Mouse (Mus musculus): ENCODE results near the gene Syt6. TPM values are rescaled to one million over a fixed set of nuclear protein-coding genes. Genes with fewer than 3 reads are reported as not detected.

Gene Syt6
- polyA plus RNA-seq (2016; fragmentation: Nextera tagmentation; extraction: Ambion mirVana), result 2.3 and 4.8 TPM in 2 replicates

GRCm38 (mm10) chr3:103575156-103575892 is at the start of gene Syt6:
Gene Syt6 (plus strand): TSS chr3:103575231.
- H3K27ac ChIP-seq (replicated peaks), result peak within 1 kb of the TSS; percentile 55
- H3K4me1 ChIP-seq, result peaks cover 52% of the 10 kb centered on the region
- H3K9me3 ChIP-seq, result no peaks in the 10 kb centered on the region
- DNase-seq (ENCODE audit: low spot score), result peak; percentile 52
- 2% methylated on average over 44 of the region's 44 CpGs for WGBS
- H3K4me3 ChIP-seq, result peak within 1 kb of the TSS; percentile 69
- H3K36me3 ChIP-seq (replicated peaks), result no peaks in the 10 kb centered on the region
- H3K27me3 ChIP-seq (replicated peaks; ENCODE audit: low read depth, poor library complexity, severe bottlenecking), result peaks cover 85% of the 10 kb centered on the region

DNA sequence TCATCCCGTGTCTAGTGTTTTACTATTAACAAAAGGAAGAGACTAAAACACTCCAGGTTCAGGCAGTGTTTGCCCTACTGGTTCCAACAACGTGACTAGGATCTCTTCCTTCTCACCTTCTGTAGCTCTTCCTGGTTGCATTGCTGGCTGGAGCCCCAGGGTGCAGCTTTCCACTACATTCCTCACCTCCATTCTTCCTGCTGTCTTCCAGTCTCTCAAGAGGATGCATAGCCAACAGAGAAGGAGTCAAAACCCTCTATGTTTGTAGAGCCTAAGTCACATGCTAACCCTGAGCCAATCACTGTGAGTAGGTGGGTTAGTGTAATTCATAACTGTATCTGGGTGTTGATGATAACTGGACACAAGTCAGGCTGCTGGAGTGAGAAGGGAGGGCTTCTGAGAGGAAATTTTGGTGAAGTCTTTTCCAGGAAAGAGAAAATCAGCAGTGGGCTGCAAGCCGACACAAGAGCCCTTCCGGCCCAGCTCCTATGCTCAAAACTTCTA is 48.8 kb upstream of the Syt6 start:
- Histone ChIP-seq H3K4me1 (peaks cover 7% of the 10 kb centered on the region; the same call in 1 of the 2 replicates), H3K27me3 (replicated peaks; ENCODE audit: low read depth, poor library complexity, severe bottlenecking) (no peaks in the 10 kb centered on the region), H3K27ac (replicated peaks) (no peak overlapping the region), H3K4me3 (no peak overlapping the region), H3K9me3 (no peaks in the 10 kb centered on the region), H3K36me3 (replicated peaks) (no peaks in the 10 kb centered on the region)
- 77% methylated on average over 4 of the region's 4 CpGs for WGBS
- no peak for DNase-seq (ENCODE audit: low spot score)

DNA sequence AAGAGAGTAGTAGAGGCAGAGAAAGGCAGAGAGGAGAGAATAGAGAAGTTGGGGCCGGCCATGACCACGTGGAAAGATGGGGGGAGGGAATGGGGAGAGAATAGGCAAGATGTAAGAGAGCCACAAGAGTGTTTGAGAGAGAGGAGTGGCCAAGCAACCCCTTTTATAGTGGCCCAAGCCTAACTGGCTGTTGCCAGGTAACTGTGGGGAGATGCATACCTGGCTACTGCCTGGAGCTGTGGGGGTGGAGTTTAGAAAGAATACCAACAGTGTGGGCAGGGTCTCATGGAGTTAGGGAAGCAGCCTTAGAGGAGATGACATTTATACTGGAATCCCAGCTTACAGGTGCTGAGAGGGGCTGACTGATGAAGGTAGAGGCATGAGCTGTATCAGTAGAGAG is 48.2 kb upstream of the Syt6 start:
- Histone ChIP-seq H3K9me3 (no peaks in the 10 kb centered on the region), H3K27me3 (replicated peaks; ENCODE audit: low read depth, poor library complexity, severe bottlenecking) (no peaks in the 10 kb centered on the region), H3K4me3 (no peak overlapping the region), H3K36me3 (replicated peaks) (no peaks in the 10 kb centered on the region), H3K27ac (replicated peaks) (no peak overlapping the region), H3K4me1 (peaks cover 7% of the 10 kb centered on the region; the same call in 1 of the 2 replicates)
- DNase-seq (ENCODE audit: low spot score), result no peak
- WGBS, result 23% methylated on average over 2 of the region's 2 CpGs

DNA sequence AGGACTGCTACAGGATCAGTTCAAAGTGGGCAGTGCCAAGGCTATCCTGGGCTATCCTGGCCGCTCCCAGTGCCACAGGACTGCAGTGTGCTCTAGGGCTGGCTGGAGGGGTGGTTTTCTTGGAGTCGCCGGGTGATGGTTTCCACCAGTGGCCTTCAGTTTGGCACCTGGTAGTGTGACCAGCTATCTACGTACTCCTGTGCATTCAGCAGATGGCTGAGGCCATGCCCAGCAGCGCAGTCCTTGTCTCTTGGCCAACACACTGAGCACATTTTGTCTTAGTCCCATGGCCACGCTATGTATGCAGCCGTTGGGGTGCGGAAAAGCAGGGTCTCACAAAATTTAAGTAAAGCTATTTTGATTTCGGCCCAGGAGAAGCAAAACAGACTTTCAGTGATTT is 41.0 kb upstream of the Syt6 start:
- 0 out of 2 replicates have a peak, but pooled peaks cover 3% of the 10 kb centered on the region for H3K27me3 ChIP-seq (replicated peaks; ENCODE audit: low read depth, poor library complexity, severe bottlenecking)
- no peak for DNase-seq (ENCODE audit: low spot score)
- no peaks in the 10 kb centered on the region for H3K36me3 ChIP-seq (replicated peaks)
- H3K4me3 ChIP-seq, result no peak overlapping the region
- H3K27ac ChIP-seq (replicated peaks), result no peak overlapping the region
- H3K4me1 ChIP-seq, result peaks cover 22% of the 10 kb centered on the region
- H3K9me3 ChIP-seq, result no peaks in the 10 kb centered on the region
- 94% methylated on average over 9 of the region's 9 CpGs for WGBS

DNA sequence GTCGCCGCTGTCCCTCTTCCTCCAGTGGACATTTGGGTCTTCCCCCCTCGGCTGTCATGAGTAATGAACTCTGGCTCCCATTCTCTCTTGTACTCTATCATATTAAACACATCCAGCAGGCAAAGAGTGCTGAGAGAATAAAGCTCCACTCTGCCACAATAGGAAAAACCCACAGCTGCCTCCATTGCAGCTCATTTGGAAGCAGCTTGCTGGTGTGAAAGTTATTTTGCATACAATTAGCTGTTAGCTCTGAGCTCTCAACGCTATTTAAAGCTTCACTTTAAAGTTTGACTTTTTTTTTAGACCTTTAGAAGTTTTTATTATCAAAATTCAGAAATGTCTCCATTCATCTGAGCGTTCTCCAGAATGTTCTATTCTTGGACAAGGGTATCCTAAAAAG is 39.8 kb upstream of the Syt6 start:
- 53% methylated on average over 5 of the region's 5 CpGs for WGBS
- 0 out of 2 replicates have a peak, but pooled peaks cover 3% of the 10 kb centered on the region for H3K27me3 ChIP-seq (replicated peaks; ENCODE audit: low read depth, poor library complexity, severe bottlenecking)
- no peak overlapping the region for H3K4me3 ChIP-seq
- H3K27ac ChIP-seq (replicated peaks), result no peak overlapping the region
- DNase-seq (ENCODE audit: low spot score), result no peak
- no peaks in the 10 kb centered on the region for H3K36me3 ChIP-seq (replicated peaks)
- peaks cover 30% of the 10 kb centered on the region for H3K4me1 ChIP-seq
- H3K9me3 ChIP-seq, result no peaks in the 10 kb centered on the region

- 0 out of 2 replicates have a peak, but pooled peaks cover 3% of the 10 kb centered on the region for H3K27me3 ChIP-seq (replicated peaks; ENCODE audit: low read depth, poor library complexity, severe bottlenecking)
- DNase-seq (ENCODE audit: low spot score), result no peak
- no peak overlapping the region for H3K4me3 ChIP-seq
- H3K27ac ChIP-seq (replicated peaks), result no peak overlapping the region
- peaks cover 26% of the 10 kb centered on the region for H3K4me1 ChIP-seq
- WGBS, result 74% methylated on average over 7 of the region's 7 CpGs
- no peaks in the 10 kb centered on the region for H3K9me3 ChIP-seq
- H3K36me3 ChIP-seq (replicated peaks), result no peaks in the 10 kb centered on the region
Measured at GRCm38 (mm10) chr3:103539148-103539547, 35.9 kb upstream of the Syt6 start.

- WGBS, result 69% methylated on average over 2 of the region's 2 CpGs
- no peak overlapping the region for H3K27ac ChIP-seq (replicated peaks)
- H3K4me3 ChIP-seq, result no peak overlapping the region
- DNase-seq (ENCODE audit: low spot score), result no peak
- peaks cover 5% of the 10 kb centered on the region; the same call in 1 of the 2 replicates for H3K4me1 ChIP-seq
- H3K27me3 ChIP-seq (replicated peaks; ENCODE audit: low read depth, poor library complexity, severe bottlenecking), result no peaks in the 10 kb centered on the region
- H3K9me3 ChIP-seq, result no peaks in the 10 kb centered on the region
- no peaks in the 10 kb centered on the region for H3K36me3 ChIP-seq (replicated peaks)
Measured at GRCm38 (mm10) chr3:103546166-103546565, 28.9 kb upstream of the Syt6 start.

DNA sequence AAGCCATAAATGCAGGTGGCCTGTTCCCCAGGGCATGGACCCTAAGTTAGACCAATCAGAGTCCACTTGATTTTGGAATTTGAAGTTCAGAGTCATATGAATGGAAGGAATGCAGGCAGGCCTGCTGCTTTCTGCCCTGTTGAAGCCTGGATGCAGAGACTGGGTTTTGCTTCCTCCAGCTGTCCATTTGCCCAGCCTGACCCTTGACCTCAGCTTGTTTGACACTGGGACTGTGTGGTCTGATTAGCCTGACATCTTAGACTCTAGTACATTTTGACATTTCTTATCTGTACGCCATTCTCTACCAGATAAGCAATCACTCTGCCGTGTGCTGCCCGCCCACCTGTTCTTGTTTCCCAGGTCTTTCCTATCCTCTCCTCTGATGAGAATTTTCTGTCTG is 28.4 kb upstream of the Syt6 start:
- Histone ChIP-seq H3K36me3 (replicated peaks) (no peaks in the 10 kb centered on the region), H3K27ac (replicated peaks) (no peak overlapping the region), H3K4me3 (no peak overlapping the region), H3K27me3 (replicated peaks; ENCODE audit: low read depth, poor library complexity, severe bottlenecking) (no peaks in the 10 kb centered on the region), H3K9me3 (no peaks in the 10 kb centered on the region), H3K4me1 (peaks cover 5% of the 10 kb centered on the region; the same call in 1 of the 2 replicates)
- DNase-seq (ENCODE audit: low spot score), result no peak
- WGBS, result 80% methylated on average over 3 of the region's 3 CpGs

GRCm38 (mm10) chr3:103550236-103550635 is 24.8 kb upstream of the Syt6 start:
- peaks cover 15% of the 10 kb centered on the region for H3K4me1 ChIP-seq
- 53% methylated on average over 5 of the region's 5 CpGs for WGBS
- H3K36me3 ChIP-seq (replicated peaks), result no peaks in the 10 kb centered on the region
- H3K4me3 ChIP-seq, result no peak overlapping the region
- DNase-seq (ENCODE audit: low spot score), result no peak
- no peaks in the 10 kb centered on the region for H3K27me3 ChIP-seq (replicated peaks; ENCODE audit: low read depth, poor library complexity, severe bottlenecking)
- H3K27ac ChIP-seq (replicated peaks), result no peak overlapping the region
- H3K9me3 ChIP-seq, result no peaks in the 10 kb centered on the region

DNA sequence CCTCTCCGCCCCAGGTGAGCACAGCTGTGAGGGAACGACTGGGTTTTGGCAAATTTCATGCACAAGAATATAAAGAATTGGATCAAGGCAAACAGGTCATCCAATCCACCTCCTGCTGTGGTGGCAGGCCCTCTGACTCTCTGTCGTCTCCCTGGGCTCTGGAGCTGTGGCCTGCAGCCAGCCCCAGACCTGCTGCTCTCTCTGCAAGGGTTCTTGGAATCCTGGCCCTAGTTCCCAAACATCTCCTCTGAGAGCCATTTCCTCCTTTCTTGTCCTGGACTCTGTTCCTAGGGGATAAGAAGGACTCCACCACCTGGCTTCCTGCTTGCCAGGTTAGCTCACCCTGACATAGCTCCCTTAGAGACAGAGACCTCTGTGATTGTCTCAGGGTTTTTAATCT is 7.8 kb upstream of the Syt6 start:
- H3K4me3 ChIP-seq, result no peak overlapping the region
- no peaks in the 10 kb centered on the region for H3K9me3 ChIP-seq
- no peak for DNase-seq (ENCODE audit: low spot score)
- 47% methylated on average over 3 of the region's 3 CpGs for WGBS
- peaks cover 14% of the 10 kb centered on the region for H3K27me3 ChIP-seq (replicated peaks; ENCODE audit: low read depth, poor library complexity, severe bottlenecking)
- no peaks in the 10 kb centered on the region for H3K36me3 ChIP-seq (replicated peaks)
- peaks cover 18% of the 10 kb centered on the region for H3K4me1 ChIP-seq
- H3K27ac ChIP-seq (replicated peaks), result no peak overlapping the region

- H3K27ac ChIP-seq (replicated peaks), result no peak overlapping the region
- H3K36me3 ChIP-seq (replicated peaks), result no peaks in the 10 kb centered on the region
- H3K4me1 ChIP-seq, result peaks cover 59% of the 10 kb centered on the region
- peaks cover 67% of the 10 kb centered on the region for H3K27me3 ChIP-seq (replicated peaks; ENCODE audit: low read depth, poor library complexity, severe bottlenecking)
- no peak for DNase-seq (ENCODE audit: low spot score)
- 67% methylated on average over 4 of the region's 4 CpGs for WGBS
- H3K9me3 ChIP-seq, result no peaks in the 10 kb centered on the region
- no peak overlapping the region for H3K4me3 ChIP-seq
Measured at GRCm38 (mm10) chr3:103572526-103572925, 2.5 kb upstream of the Syt6 start.

DNA sequence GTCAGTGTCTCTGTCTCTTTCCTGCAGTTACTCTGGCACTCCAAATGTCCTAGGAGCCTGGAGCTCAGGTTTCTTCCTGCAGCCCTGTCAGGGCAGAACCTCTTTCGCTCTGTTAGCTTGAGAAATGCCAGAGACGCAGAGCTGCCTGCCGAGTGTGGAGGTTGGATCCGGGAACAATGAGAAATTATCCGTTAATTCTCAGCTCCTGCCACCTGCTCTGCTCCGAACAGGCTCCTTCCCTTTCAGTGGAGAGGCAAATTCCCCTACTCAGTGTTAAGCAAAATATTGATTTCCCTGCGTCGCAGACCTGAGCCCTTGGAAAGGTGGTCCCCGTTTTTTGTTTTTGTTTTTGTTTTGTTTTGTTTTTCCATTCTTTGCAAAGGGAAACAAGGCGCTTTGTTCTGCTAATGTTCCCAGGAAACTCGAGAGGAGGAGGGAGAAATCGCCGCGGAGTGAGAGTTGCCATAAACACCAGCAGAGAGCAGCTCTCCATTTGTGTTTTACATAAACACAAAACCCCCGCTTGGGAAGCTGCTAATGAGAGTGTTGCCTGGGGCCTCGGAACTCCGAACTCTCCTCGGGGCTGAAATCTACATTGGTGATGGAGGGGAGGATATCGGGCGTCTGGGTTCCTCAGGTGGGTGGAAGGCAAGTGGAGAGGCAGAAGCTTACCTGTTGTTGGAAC is 1.8 kb upstream of the Syt6 start:
- H3K27me3 ChIP-seq (replicated peaks; ENCODE audit: low read depth, poor library complexity, severe bottlenecking), result peaks cover 75% of the 10 kb centered on the region
- H3K4me3 ChIP-seq, result peak overlapping the region; percentile 39

DNA sequence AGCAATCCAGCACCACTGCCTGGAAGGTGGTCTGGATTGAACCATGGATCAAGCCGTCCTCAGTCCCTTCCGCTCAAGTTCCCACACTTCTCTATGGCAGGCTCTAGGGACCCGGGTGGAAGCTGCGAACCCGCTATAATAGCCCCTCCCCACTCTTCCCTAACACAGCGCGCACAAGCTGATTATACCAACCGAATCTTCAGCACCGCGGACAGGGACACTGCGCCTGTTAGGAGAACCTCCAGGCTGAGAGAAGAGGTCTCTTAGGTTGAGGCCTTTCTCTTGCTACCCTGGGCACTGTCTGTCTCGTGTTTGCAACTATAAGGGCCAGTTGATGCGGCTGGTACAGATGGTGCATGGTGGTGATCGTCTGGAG is 1.3 kb upstream of the Syt6 start:
- Histone ChIP-seq H3K4me3 (peak overlapping the region; percentile 39), H3K9me3 (no peaks in the 10 kb centered on the region), H3K27me3 (replicated peaks; ENCODE audit: low read depth, poor library complexity, severe bottlenecking) (peaks cover 80% of the 10 kb centered on the region), H3K36me3 (replicated peaks) (no peaks in the 10 kb centered on the region), H3K4me1 (peaks cover 55% of the 10 kb centered on the region), H3K27ac (replicated peaks) (no peak overlapping the region)
- peak; percentile 88 for DNase-seq (ENCODE audit: low spot score)
- 1% methylated on average over 14 of the region's 14 CpGs for WGBS

More for the DNA sequence above, 1.8 kb upstream of the Syt6 start:
- H3K36me3 ChIP-seq (replicated peaks), result no peaks in the 10 kb centered on the region
- DNase-seq (ENCODE audit: low spot score), result peak; percentile 34
- no peak overlapping the region for H3K27ac ChIP-seq (replicated peaks)
- H3K9me3 ChIP-seq, result no peaks in the 10 kb centered on the region
- peaks cover 55% of the 10 kb centered on the region for H3K4me1 ChIP-seq
- WGBS, result 2% methylated on average over 20 of the region's 20 CpGs

All from embryonic facial prominence, embryonic 10.5 days (tissue).